Mouse (Mus musculus): Measurements from ENCODE around the gene Cebpb.
"Not testable (repeated sequence)": the region's sequence is repeated elsewhere in the genome, so short reads cannot be mapped to it uniquely, and the experiment has no call there.

GRCm38 (mm10) chr2:167643356-167644052, 45.2 kb upstream of the Cebpb start:
- not testable (repeated sequence) for TF ChIP-seq POLR2A (IDR thresholded peaks at IDR 0.05; ENCODE audit: low read depth, low read length); CTCF (IDR thresholded peaks at IDR 0.05; ENCODE audit: extremely low read depth, insufficient read depth, insufficient read length, insufficient replicate concordance)
